Mouse (Mus musculus): Measurements from ENCODE around the gene Grb2. TPM values are rescaled to one million over a fixed set of nuclear protein-coding genes. Genes with fewer than 3 reads are reported as not detected.

Grb2 gene
- 10 to 100 TPM; 28.8 to 30.9 TPM for polyA plus RNA-seq (2017; shearing (Covaris generic))

GRCm38 (mm10) chr11:115708209-115708876 lies at the start of gene Grb2:
Gene Grb2, minus strand, starts transcription at chr11:115708597.
- ATAC-seq = peak; percentile 79

GRCm38 (mm10) chr11:115753485-115753884 lies 45.1 kb upstream of the Grb2 start:
- no peak for ATAC-seq

- no peak for ATAC-seq
Observed at GRCm38 (mm10) chr11:115752653-115753052, 44.3 kb upstream of the Grb2 start.

- peak; percentile 61 for ATAC-seq
Observed at GRCm38 (mm10) chr11:115751725-115752124, 43.3 kb upstream of the Grb2 start.

- no peak for ATAC-seq
Observed at GRCm38 (mm10) chr11:115749834-115750233, 41.4 kb upstream of the Grb2 start.

- peak; percentile 35 for ATAC-seq
Observed at GRCm38 (mm10) chr11:115747351-115747750, 39.0 kb upstream of the Grb2 start.

- ATAC-seq = peak; percentile 46
Observed at GRCm38 (mm10) chr11:115746762-115747161, 38.4 kb upstream of the Grb2 start.

GRCm38 (mm10) chr11:115746109-115746508 lies 37.7 kb upstream of the Grb2 start:
- peak; percentile 91 for ATAC-seq

GRCm38 (mm10) chr11:115744385-115744784 lies 36.0 kb upstream of the Grb2 start:
- no peak for ATAC-seq

GRCm38 (mm10) chr11:115742926-115743325 lies 34.5 kb upstream of the Grb2 start:
- no peak for ATAC-seq

- no peak for ATAC-seq
Observed at GRCm38 (mm10) chr11:115741070-115741469, 32.7 kb upstream of the Grb2 start.

GRCm38 (mm10) chr11:115738275-115738885 lies 30.0 kb upstream of the Grb2 start:
- no peak for ATAC-seq

GRCm38 (mm10) chr11:115737608-115738208 lies 29.3 kb upstream of the Grb2 start:
- no peak for ATAC-seq

GRCm38 (mm10) chr11:115734041-115734686 lies 25.8 kb upstream of the Grb2 start:
- no peak for ATAC-seq

- ATAC-seq = no peak
Observed at GRCm38 (mm10) chr11:115723231-115723630, 14.8 kb upstream of the Grb2 start.

- ATAC-seq = peak; percentile 71
Observed at GRCm38 (mm10) chr11:115722638-115723037, 14.2 kb upstream of the Grb2 start.

GRCm38 (mm10) chr11:115717660-115718390 lies 9.4 kb upstream of the Grb2 start:
- ATAC-seq = no peak

- peak; percentile 52 for ATAC-seq
Observed at GRCm38 (mm10) chr11:115716410-115717338, 8.3 kb upstream of the Grb2 start.

GRCm38 (mm10) chr11:115714491-115714890 lies 6.1 kb upstream of the Grb2 start:
- no peak for ATAC-seq

- no peak for ATAC-seq
Observed at GRCm38 (mm10) chr11:115713447-115713846, 5.0 kb upstream of the Grb2 start.

- ATAC-seq = peak; percentile 43
Observed at GRCm38 (mm10) chr11:115712674-115713298, 4.4 kb upstream of the Grb2 start.
